Mouse (Mus musculus): ENCODE data around the gene Tdo2. TPM values are rescaled to one million over a fixed set of nuclear protein-coding genes. Genes with fewer than 3 reads are reported as not detected.

The Tdo2 gene
- total RNA-seq, 2 experiments from 2014 or later = 0.10 to 3.5 TPM

GRCm38 (mm10) chr3:81944851-81945393 is 31.1 kb downstream of the Tdo2 start:
- DNase-seq (ENCODE audit: low spot score in 2 of 2) = no peak

GRCm38 (mm10) chr3:81943097-81943496 is 32.9 kb downstream of the Tdo2 start:
- DNase-seq (ENCODE audit: low spot score in 2 of 2) = no peak

GRCm38 (mm10) chr3:81942341-81942740 is 33.7 kb downstream of the Tdo2 start:
- no peak for DNase-seq (ENCODE audit: low spot score in 2 of 2)

DNA sequence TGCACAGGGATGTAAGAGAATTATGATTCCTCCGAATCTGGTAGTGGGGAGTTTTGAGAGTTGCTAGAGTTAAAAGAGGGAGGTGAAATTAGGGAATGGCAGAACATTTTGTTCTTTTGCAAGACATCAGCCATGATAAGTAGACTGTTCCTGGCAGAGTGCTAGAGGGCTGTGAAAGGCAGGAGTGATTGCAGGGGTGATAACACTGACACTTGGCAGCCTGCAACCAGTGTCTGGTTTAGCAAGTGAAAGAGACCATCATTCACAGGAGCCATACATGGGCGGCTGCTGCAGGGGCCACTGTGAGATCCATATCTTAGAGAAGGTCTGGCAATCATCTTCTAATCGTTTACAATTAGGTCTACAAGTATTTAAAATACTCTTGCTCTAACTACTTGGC is 37.1 kb downstream of the Tdo2 start:
- no peak for DNase-seq (ENCODE audit: low spot score in 2 of 2)

DNA sequence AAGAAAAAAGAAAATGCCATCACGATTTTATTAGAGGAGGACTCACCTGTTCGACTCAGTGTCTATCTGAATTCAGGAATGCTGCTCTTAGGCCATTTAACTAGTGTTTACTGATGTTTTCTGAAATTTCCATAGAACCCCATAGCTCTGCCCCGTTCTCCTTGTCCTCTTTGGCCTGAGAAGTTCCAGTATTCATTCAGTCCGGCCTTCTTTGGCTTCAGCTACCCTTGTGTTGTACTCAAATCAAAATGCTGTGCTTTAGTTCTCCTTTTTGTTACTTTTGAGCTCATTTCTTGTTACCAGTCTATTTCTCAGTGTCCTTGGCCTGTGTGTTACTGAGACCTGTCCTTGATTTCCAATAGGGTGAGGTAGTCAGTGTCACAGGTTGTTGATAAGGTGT is 42.7 kb downstream of the Tdo2 start:
- no peak for DNase-seq (ENCODE audit: low spot score in 2 of 2)

- DNase-seq (ENCODE audit: low spot score in 2 of 2) = peak; percentile 87
These were observed 43.6 kb downstream of the Tdo2 start, which contains the start of gene Ctso for GRCm38 (mm10) chr3:81932141-81933101. Gene Ctso (plus strand): TSS chr3:81932601.

GRCm38 (mm10) chr3:81931695-81932094 is 44.3 kb downstream of the Tdo2 start:
- DNase-seq (ENCODE audit: low spot score in 2 of 2) = no peak

- no peak for DNase-seq (ENCODE audit: low spot score in 2 of 2)
These were observed 46.9 kb downstream of the Tdo2 start for GRCm38 (mm10) chr3:81929073-81929472.

DNA sequence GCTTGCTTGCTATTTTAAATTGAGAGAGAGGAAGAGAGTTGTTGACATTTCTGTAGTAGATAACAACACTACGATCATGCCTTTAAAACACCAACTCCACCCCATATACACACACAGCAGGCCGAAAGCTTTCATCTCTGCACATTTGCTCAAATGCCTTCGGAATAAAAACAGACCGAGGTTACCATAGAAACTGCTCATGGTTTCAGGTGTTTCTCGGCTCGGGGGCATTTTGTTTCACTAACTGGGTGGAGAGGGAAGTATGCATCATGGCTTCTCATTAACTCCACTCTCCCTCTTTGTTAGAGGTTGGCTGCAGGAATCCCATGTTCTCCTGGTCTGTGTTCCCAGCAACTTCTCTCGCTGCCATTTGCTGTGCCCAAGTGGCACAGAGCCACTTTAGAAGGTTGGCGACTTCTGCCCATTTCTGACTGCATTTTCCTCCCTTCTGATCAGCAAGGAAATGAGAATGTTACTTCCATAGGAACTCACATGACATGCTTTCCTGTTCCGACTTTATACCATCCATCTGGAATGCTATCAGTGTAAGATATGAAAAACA is 49.2 kb downstream of the Tdo2 start:
- DNase-seq (ENCODE audit: low spot score in 2 of 2) = no peak

DNA sequence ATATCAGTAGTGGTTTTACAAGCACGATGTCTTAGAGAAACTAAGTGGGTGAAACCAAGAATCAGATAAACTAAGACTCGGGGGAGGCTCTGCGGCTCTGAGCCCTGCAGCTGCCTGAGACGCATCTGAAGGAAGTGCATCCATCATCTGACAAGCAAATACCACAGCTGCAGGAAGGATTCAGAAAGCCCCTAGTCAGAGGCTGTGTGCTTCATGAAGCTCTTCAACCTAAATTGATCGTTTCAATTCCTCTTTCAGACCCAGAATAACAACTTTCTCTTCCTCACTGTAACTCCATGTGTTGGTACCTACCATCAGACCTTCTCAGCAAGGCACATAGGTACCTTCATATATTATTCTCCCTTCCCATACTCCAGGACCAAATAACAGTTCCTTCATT is 50.1 kb downstream of the Tdo2 start:
- DNase-seq (ENCODE audit: low spot score in 2 of 2) = no peak

GRCm38 (mm10) chr3:81924931-81925330 is 51.1 kb downstream of the Tdo2 start:
- no peak for DNase-seq (ENCODE audit: low spot score in 2 of 2)

DNA sequence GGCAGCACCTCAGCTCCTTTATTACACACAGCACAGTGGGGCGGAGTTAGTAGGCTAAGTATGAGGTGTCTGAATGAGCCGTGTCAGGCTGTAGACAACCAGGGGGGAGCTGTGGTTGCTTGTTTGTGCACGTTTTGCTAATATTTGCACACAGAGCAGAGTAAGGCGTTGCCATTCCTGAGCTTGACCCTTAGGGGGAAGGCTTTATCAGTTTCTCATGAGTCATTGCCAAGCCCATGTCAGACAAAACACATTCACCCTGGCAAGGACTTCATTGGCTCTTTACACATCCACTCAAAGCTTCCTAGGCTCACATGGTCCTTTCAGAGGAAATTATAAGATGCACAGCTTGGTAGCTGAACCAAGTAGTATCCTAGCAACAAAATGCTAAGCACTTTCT is 53.1 kb downstream of the Tdo2 start:
- DNase-seq (ENCODE audit: low spot score in 2 of 2) = no peak

DNA sequence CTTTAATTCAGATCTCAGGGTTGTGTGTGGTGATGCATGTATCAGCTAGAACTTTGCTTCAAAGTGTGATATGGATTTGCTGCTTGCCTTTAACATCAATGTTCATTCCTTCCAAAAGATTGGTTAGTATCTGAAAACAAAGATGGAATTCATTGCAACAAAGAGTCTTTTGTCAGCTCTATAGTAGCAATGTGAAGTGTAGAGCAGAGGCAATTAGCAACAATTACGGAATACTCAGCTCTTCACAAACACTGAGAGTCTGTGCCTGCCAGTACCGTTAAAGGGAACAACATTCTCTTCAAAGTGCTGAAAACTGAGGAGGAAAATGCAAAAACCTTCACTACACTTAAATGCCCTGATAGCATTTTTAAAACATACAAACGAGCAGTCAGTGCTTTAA is 56.3 kb downstream of the Tdo2 start:
- no peak for DNase-seq (ENCODE audit: low spot score in 2 of 2)

DNA sequence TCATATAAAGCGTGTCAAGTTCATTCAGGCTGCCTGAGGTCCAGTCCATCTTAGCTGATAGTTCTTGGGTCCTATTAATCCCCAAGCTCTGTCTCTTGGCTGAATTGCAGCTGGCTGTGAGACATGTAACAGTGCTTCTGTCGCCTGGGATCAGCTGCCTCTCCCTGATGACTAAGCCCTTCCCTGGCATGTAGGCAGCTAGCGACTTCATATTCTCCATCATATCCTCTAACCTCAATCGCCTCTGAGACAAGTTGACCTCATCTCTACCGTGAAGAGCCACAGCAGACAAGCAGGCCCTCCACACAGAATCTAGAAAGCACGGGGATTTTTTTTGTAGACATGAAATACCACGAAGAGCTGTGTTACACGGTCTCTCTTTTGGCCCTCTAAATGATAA is 57.8 kb downstream of the Tdo2 start:
- no peak for DNase-seq (ENCODE audit: low spot score in 2 of 2)

DNA sequence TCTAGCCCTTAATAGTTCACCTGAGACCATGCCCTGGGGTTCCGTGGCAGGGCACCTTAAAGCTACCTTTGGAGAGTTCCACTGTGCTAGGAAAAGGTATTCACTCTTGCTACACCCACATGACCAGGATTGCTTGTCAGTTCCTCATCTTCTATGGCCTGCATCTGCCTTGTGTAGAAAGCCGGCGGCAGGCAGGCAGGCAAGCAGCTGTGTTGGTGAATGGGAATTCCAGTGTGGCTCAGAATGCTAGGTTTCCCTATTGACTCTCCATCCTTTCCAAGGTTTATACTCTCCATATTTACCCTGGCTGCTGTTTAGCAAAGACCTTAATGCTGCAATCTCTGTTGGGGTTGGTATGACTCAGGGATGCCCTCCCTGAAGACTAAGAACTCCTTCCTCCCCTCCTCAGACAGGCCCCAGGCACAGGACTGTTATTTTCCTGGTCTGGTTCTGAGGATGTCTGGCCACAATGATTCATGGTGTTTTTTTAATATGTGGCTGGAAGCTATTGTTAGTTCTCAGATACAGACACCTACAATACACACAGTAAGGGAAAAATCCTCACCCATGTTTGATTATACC is 58.6 kb downstream of the Tdo2 start:
- DNase-seq (ENCODE audit: low spot score in 2 of 2) = no peak

DNA sequence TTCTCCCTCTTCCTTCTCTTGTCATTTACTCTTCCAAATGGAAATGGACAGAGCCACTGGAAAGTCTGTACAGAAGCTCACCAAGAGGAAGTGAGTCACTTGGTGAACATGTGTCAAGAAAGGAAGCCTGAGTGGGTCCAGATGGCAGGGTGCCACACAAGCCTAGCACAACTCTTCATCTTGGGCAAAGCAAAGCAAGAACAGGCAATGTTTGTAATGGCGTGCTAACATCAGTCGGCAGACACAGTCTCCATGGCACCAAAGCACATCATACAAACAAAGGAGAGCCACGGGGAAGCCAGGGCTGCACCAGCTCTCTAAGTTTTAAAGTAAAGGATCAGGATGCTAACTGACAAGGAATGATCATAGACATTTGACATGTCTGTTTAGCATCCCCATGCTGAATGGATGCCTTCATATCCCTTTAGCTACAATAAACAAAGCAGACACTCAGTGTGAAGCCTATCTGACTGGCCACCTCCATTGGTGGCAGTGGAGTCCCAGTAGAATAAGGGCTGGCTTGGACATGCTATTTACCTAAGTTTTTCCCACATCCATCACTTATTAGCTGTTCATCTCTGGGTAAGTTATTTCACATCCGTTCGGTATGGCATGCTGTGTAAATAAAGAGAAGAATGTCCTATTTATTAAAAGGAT is 59.8 kb downstream of the Tdo2 start:
- DNase-seq (ENCODE audit: low spot score in 2 of 2) = no peak

DNA sequence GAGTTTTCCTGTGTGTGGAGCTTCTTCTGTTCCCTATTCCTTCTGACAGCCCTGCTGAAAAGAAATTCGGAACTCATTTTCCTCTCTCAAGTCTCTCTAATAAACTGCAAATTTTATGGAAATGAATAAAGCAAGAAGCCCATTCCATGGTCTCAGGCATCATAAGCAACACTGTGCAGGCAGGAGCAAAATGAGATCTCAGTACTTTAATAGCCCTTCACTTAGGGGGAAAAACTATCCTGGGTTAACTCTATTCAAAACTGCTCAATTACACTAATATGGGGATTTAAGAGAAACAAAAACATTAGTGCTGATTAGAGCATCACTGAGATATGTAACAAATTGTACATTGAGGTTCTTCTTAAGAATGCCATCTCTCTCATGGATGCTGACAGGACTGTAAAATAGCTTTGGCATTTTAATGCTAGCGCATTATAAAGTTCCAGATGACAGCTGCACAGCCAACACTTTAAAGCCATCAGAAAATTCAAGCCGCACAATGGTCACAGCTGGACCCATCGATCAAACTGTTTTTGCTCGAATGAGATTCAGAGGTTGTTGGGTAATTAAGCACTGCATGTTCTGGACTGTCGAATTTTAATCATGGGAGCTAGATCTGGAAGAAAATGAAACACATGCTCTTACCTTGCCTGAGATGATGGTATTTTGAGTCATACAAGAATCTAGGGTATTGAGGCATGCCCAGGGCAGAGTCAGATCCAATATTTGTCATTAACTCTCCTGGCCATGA is 65.5 kb downstream of the Tdo2 start:
- no peak for DNase-seq (ENCODE audit: low spot score in 2 of 2)

All from adrenal gland, adult 18-20 months (tissue).